Mouse (Mus musculus): Measurements from ENCODE around the gene Gm21761. TPM values are rescaled to one million over a fixed set of nuclear protein-coding genes. Genes with fewer than 3 reads are reported as not detected.
"Not testable (repeated sequence)": the region's sequence is repeated elsewhere in the genome, so short reads cannot be mapped to it uniquely, and the experiment has no call there.

The Gm21761 gene
- polyA plus RNA-seq, 1 experiment from 2014 or later = not detected

DNA sequence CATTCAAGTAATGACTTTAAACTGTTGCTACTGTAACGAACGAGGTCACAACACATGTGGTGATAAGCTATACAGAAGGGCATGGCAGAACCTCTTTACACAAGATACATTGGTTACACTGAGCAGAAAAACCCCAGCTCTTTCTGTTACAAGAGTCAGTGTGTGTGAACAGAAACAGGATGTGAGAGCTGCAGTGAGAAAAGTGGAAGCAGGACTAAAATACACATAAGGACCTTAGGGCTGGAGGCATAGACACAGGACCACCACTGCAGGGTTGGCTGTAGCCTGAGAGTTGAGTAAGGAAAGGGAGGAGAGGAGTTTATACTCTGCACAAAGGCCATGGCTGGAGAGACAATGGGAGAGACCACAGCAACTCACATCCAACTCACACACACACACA lies 12.6 kb downstream of the Gm21761 start:
- not testable (repeated sequence) for H3K27ac ChIP-seq; H3K9me3 ChIP-seq; H3K4me1 ChIP-seq; H3K27me3 ChIP-seq; H3K9ac ChIP-seq; ATAC-seq (ENCODE audit: insufficient number of reproducible peaks, insufficient read depth, low FRiP score, low TSS enrichment, low read depth); H3K36me3 ChIP-seq; H3K4me2 ChIP-seq; H3K4me3 ChIP-seq
- WGBS = 58% methylated on average over 2 of the region's 2 CpGs

DNA sequence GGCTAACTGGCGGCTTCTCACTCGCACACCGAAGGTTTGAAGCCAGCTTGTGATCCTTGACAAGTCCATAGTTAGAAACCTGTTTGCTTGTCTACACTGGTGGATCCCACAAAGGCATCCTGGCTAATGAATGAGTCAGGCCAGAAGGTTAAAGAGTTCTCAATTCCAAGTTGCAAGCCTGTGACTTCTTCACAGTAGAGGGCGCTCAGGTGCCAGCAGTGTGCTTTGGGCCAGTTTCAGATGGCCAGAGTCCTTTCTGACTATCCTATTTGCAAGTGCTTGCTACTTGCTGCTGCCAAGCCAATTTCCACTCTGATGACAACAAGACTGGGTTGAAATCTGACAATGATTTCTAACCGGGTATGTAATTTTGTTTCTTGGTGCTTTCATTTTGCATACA lies 30.5 kb downstream of the Gm21761 start:
- WGBS = 46% methylated on average over 5 of the region's 5 CpGs
- ATAC-seq (ENCODE audit: insufficient number of reproducible peaks, insufficient read depth, low FRiP score, low TSS enrichment, low read depth); H3K9me3 ChIP-seq; H3K4me1 ChIP-seq; H3K27me3 ChIP-seq; H3K4me2 ChIP-seq; H3K4me3 ChIP-seq; H3K36me3 ChIP-seq; H3K9ac ChIP-seq; H3K27ac ChIP-seq: not testable (repeated sequence)

DNA sequence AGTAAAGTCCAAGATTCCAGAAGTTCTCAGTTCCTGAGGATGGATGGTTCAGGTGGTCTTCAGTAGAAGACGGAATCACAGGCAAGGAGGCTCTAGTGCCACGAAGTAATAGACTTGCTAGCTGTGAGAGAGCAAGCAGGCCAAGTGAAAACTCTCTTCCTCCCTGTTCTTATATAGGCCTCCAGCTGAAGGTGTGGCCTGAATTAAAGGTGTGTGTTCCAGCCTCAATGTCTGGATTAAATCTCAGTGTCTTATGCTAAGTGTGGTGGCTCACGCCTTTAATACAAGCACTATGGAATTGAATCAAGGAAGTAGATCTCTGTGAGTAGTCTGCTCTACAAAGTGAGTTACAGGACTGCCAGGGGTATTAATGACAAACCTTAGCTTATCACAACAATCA lies 34.4 kb downstream of the Gm21761 start, which contains the start of gene Tcstv1:
TSS of gene Tcstv1 (minus strand) at position 101 of the 400 bp plus-strand sequence.
- H3K27ac ChIP-seq; H3K4me2 ChIP-seq; H3K9ac ChIP-seq; H3K9me3 ChIP-seq; H3K4me1 ChIP-seq; H3K36me3 ChIP-seq; H3K4me3 ChIP-seq; ATAC-seq (ENCODE audit: insufficient number of reproducible peaks, insufficient read depth, low FRiP score, low TSS enrichment, low read depth); H3K27me3 ChIP-seq: not testable (repeated sequence)
- WGBS = 89% methylated on average over 3 of the region's 3 CpGs

DNA sequence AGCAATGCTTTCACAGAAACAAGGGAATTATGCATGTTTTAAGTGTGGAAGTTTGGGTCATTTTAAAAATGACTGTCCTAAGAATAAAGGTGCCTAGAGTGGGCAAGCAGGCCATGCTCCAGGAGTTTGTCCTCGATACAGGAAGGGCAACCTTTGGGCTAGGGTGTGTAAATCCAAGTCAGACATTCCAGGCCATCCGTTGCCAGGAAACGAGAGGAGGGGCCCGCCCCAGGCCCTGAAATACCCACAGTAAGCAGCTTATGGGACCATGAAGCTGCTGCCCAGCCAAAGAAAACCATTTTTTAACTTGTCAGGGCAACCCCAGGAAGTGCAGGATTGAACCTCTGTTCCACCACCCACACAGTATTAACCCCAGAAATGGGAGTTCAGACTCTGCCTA lies 42.2 kb downstream of the Gm21761 start:
- not testable (repeated sequence) for H3K4me1 ChIP-seq; H3K4me2 ChIP-seq; H3K27me3 ChIP-seq; H3K9me3 ChIP-seq; ATAC-seq (ENCODE audit: insufficient number of reproducible peaks, insufficient read depth, low FRiP score, low TSS enrichment, low read depth); H3K9ac ChIP-seq; H3K36me3 ChIP-seq; H3K4me3 ChIP-seq; H3K27ac ChIP-seq
- 46% methylated on average over 4 of the region's 4 CpGs for WGBS

DNA sequence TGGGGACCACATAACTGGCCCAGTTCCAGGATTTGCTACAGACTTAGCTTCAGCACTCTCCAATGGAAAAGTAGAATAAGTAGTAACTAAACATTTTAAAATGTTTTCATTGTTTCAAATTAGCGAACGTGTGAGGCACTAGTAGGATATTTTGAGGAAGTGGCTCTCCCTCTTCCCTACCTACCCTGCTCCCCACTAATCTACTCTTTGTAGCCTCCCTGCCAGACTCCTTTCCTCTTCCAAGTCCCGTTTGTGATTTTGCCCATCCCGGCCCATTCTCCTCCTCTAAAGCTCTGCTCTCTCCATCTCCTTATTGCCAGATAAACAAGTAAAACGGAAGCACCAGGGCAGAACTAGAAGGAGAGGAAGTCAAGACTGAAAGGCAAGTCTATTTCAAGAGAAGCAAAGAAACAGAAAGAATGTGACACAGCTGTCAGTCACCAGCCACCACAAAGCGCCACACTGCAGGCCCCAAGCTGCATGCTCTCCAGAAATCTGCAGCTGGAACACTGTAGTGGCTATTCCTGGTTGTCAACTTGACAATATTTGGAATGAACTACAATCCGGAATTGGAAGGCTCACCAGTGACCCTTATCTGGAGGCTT lies 64.6 kb downstream of the Gm21761 start:
- H3K4me3 ChIP-seq; H3K27ac ChIP-seq; H3K9me3 ChIP-seq; H3K36me3 ChIP-seq; H3K27me3 ChIP-seq; H3K4me1 ChIP-seq; ATAC-seq (ENCODE audit: insufficient number of reproducible peaks, insufficient read depth, low FRiP score, low TSS enrichment, low read depth); H3K9ac ChIP-seq; H3K4me2 ChIP-seq: not testable (repeated sequence)
- WGBS = 70% methylated on average over 6 of the region's 7 CpGs

DNA sequence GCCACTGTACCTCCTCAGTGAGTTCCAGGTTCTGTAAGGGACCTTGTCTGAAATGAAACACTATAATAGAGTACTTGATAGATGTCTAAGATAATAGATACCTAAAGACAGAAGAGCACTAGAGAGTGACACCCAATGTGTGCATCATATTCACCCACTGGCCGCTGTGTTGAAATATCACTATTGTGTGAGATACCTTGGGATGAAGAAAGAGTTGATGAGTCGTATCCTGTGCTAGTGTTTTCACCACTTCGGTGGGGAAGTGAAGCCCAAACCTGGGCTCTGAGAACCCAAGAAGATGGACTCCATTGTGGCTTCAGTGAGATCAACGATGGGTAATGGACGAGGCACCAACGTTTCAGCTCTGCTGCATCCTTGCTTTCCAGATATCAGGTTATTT lies 66.7 kb downstream of the Gm21761 start:
- no CpG with 5 or more reads among the region's 6 CpGs for WGBS

More for the DNA sequence above, 66.7 kb downstream of the Gm21761 start:
- not testable (repeated sequence) for H3K9ac ChIP-seq; H3K4me3 ChIP-seq; H3K4me1 ChIP-seq; H3K27ac ChIP-seq; H3K27me3 ChIP-seq; H3K9me3 ChIP-seq; ATAC-seq (ENCODE audit: insufficient number of reproducible peaks, insufficient read depth, low FRiP score, low TSS enrichment, low read depth); H3K36me3 ChIP-seq; H3K4me2 ChIP-seq

Other genes starting within 250 kb of the Gm21761 start
- 156 and 161 TPM in 2 replicates for gene Hmgcs1, start 238.9 kb downstream of the Gm21761 start, polyA plus RNA-seq (2015; fragmentation: Nextera tagmentation; extraction: Ambion mirVana)
- 0.77 and 1.4 TPM in 2 replicates for gene Nim1k, start 173.4 kb downstream of the Gm21761 start, polyA plus RNA-seq (2015; fragmentation: Nextera tagmentation; extraction: Ambion mirVana)
- 45.0 and 48.6 TPM in 2 replicates for gene Zfp131, start 138.4 kb downstream of the Gm21761 start, polyA plus RNA-seq (2015; fragmentation: Nextera tagmentation; extraction: Ambion mirVana)
- gene AF067063, start 99.1 kb downstream of the Gm21761 start, polyA plus RNA-seq (2015; fragmentation: Nextera tagmentation; extraction: Ambion mirVana) = not detected in 2 replicates
- gene D13Ertd608e, start 93.3 kb downstream of the Gm21761 start, polyA plus RNA-seq (2015; fragmentation: Nextera tagmentation; extraction: Ambion mirVana) = not detected in 2 replicates
- not detected in 2 replicates for gene Tcstv1, start 34.5 kb downstream of the Gm21761 start, polyA plus RNA-seq (2015; fragmentation: Nextera tagmentation; extraction: Ambion mirVana)
- gene B020031M17Rik, start 21.5 kb upstream of the Gm21761 start, polyA plus RNA-seq (2015; fragmentation: Nextera tagmentation; extraction: Ambion mirVana) = not detected in 2 replicates
- gene Gm36079, start 97.7 kb upstream of the Gm21761 start, polyA plus RNA-seq (2015; fragmentation: Nextera tagmentation; extraction: Ambion mirVana) = not detected in 2 replicates
- not detected in 2 replicates for gene Gm21188, start 122.9 kb upstream of the Gm21761 start, polyA plus RNA-seq (2015; fragmentation: Nextera tagmentation; extraction: Ambion mirVana)
- not detected in 2 replicates for gene Gm20767, start 211.0 kb upstream of the Gm21761 start, polyA plus RNA-seq (2015; fragmentation: Nextera tagmentation; extraction: Ambion mirVana)
- not detected in 2 replicates for gene Gm21818, start 243.2 kb upstream of the Gm21761 start, polyA plus RNA-seq (2015; fragmentation: Nextera tagmentation; extraction: Ambion mirVana)